Mouse (Mus musculus): Measurements from ENCODE around the gene Dlgap4.

GRCm38 (mm10) chr2:156761521-156762278 lies 148.2 kb downstream of the Dlgap4 start:
- TF ChIP-seq POLR2A (IDR thresholded peaks at IDR 0.05; ENCODE audit: control insufficient read depth, extremely low read depth, insufficient read depth, low read length, poor library complexity) (no peak), CTCF (IDR thresholded peaks at IDR 0.05; ENCODE audit: borderline replicate concordance, control insufficient read depth, extremely low read depth, insufficient read depth, low read length, poor library complexity) (no peak)

Data from thymus, adult 2 months (tissue).